Mouse (Mus musculus) neural tube, embryonic 11.5 days (tissue): ENCODE measurements around the gene Ttc21a. TPM values are rescaled to one million over a fixed set of nuclear protein-coding genes. Genes with fewer than 3 reads are reported as not detected.

ENCODE experiments used
- ATAC-seq: fragments of 200-750 bp; cut with Nextera tagmentation; 2 replicates; pipeline ENCODE4 v1.8.0; 2017; ENCODE audit warnings: moderate number of reproducible peaks, mild to moderate bottlenecking, moderate TSS enrichment, moderate library complexity; ENCODE audit not compliant: insufficient read depth, low FRiP score, low TSS enrichment
- DNase-seq: peaks from one replicate; pipeline ENCODE4 v3.0.0-alpha.2; 2015; ENCODE audit warnings: low spot score
- H3K27ac ChIP-seq: fragments of 300-500 bp; sonication (generic); 2 replicates; pipeline ENCODE4 v1.5.1; 2014; ENCODE audit warnings: low read depth, mild to moderate bottlenecking, low read length
- H3K27me3 ChIP-seq: fragments of 300-500 bp; sonication (generic); 2 replicates; pipeline ENCODE4 v1.6.1; 2014; ENCODE audit warnings: mild to moderate bottlenecking, low read length, mixed read lengths; ENCODE audit not compliant: control insufficient read depth, insufficient read depth
- H3K36me3 ChIP-seq: fragments of 300-500 bp; sonication (generic); 2 replicates; pipeline ENCODE4 v1.6.1; 2014; ENCODE audit warnings: mild to moderate bottlenecking, low read length, moderate library complexity, mixed read lengths; ENCODE audit not compliant: control insufficient read depth, insufficient read depth
- H3K4me1 ChIP-seq: fragments of 300-500 bp; sonication (generic); 2 replicates; pipeline ENCODE4 v1.6.1; 2014; ENCODE audit warnings: low read length, mixed read lengths; ENCODE audit not compliant: control insufficient read depth, insufficient read depth
- H3K4me2 ChIP-seq: fragments of 300-500 bp; sonication (generic); 2 replicates; pipeline ENCODE4 v1.6.1; 2014; ENCODE audit warnings: low read depth, mild to moderate bottlenecking, moderate library complexity
- H3K4me3 ChIP-seq: fragments of 300-500 bp; sonication (generic); 2 replicates; pipeline ENCODE4 v1.5.1; 2014; ENCODE audit warnings: low read depth, low read length
- H3K9ac ChIP-seq: fragments of 300-500 bp; sonication (generic); 2 replicates; pipeline ENCODE4 v1.6.1; 2014; ENCODE audit warnings: mild to moderate bottlenecking, low read length
- H3K9me3 ChIP-seq: fragments of 300-500 bp; sonication (generic); 2 replicates; pipeline ENCODE4 v1.6.1; 2016; ENCODE audit warnings: low read length; ENCODE audit not compliant: control insufficient read depth
- WGBS: fragments of 180-500 bp; shearing (Covaris S2); extraction: QIAGEN DNeasy Blood & Tissue Kit; methylation state at CpG from one replicate; pipeline ENCODE4 v1.1.7; 2014; 5-methylcytosine and 5-hydroxymethylcytosine counted together
- polyA plus RNA-seq: library from polyadenylated mRNA; unstranded; fragments of >200 nt; fragmentation: Nextera tagmentation; extraction: Ambion mirVana; gene quantifications from 2 replicates; pipeline ENCODE4 v1.2.1, GENCODE M21; 2014

Ttc21a gene
- polyA plus RNA-seq, 1 experiment from 2014 or later = 0.23 TPM

DNA sequence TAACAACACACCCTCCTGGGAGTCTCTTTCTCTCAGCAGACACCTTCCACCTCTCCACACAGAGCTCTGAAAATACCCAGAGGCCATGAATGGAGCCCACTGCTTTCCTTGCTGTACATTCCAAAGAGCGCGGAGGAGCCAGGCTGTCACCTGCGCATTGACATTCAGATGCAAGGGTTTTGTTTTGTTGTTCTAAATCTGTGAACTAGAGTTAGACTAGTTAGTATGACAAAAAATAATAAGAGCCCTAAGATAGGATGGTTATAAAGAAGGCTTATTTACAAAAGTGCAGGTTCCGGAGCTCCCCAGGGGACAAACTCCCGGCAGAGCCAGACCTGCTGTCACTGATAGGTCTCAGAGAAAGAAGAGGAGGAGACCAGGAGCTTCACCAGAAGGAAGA, 53.9 kb downstream of the Ttc21a start:
- H3K9ac ChIP-seq = no peak overlapping the region
- H3K27me3 ChIP-seq = no peaks in the 10 kb centered on the region
- DNase-seq (no peak), ATAC-seq (no peak)
- no peak overlapping the region for H3K4me2 ChIP-seq
- H3K9me3 ChIP-seq = no peaks in the 10 kb centered on the region
- no peaks in the 10 kb centered on the region for H3K4me1 ChIP-seq
- H3K36me3 ChIP-seq = no peaks in the 10 kb centered on the region
- H3K4me3 ChIP-seq = no peak overlapping the region
- H3K27ac ChIP-seq = no peak overlapping the region
- WGBS = 32% methylated on average over 5 of the region's 5 CpGs

DNA sequence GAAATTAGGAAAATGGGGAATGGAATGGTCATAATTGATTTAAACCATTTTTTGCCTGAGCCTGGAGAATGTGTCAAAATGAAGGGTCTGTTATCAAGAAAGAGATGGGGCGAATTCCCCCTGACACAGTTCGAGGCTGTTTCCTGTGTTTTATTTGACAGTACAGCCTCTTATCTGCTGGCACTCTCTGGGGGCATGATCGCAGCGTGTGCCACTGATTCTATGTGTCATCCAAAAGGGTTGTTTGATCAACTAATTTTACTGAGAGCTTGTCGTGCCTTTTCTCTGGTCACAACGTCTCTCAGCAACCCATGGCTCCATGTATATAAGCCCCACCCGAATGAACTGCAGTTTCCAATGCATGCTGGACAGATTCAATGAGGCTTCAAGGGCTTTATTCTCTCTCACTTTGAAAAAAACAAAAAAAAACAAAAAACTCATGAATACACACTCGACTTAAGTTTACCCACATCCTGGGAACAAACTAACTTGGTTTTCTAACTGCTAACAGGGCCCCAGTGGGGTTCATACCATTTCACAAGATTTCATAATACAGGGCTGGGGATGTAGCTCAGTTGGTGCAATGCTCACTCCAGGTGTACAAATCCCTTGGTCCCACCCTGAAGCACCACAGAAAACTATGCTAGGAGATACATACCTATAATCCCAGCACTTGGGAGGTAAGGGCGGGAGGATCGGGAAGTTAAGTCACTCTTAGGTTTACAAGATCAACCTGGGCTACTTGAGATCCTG, 55.9 kb downstream of the Ttc21a start:
- no peak for DNase-seq

DNA sequence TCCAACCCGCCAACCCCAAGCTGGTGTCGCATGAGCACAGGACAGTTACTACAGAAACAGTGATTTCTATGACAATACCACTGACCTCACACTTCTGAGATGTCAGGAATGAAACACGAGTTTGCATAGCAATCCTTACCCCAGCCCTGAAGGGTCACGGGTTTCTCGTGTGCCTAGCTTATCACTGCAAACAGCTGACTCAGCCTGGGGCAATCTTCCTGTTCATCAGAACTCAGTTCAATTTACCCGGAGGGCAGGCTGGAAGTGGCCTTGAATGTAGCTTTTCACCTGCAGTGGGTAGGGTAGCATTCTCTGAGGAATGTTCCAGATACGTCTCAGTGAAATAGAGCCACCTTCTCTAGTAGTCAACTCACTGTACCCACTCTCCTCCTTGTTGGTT, 56.8 kb downstream of the Ttc21a start:
- Histone ChIP-seq H3K36me3 (no peaks in the 10 kb centered on the region), H3K4me3 (no peak overlapping the region), H3K9me3 (no peaks in the 10 kb centered on the region), H3K9ac (no peak overlapping the region), H3K27ac (no peak overlapping the region), H3K4me2 (no peak overlapping the region), H3K27me3 (no peaks in the 10 kb centered on the region), H3K4me1 (no peaks in the 10 kb centered on the region)
- DNase-seq (no peak), ATAC-seq (no peak)
- WGBS = 76% methylated on average over 7 of the region's 7 CpGs

More for the DNA sequence above, 55.9 kb downstream of the Ttc21a start:
- H3K36me3 ChIP-seq = no peaks in the 10 kb centered on the region
- H3K9ac ChIP-seq = no peak overlapping the region
- H3K4me3 ChIP-seq = no peak overlapping the region
- WGBS = 84% methylated on average over 10 of the region's 10 CpGs
- no peak overlapping the region for H3K4me2 ChIP-seq
- ATAC-seq = no peak
- H3K27ac ChIP-seq = no peak overlapping the region
- no peaks in the 10 kb centered on the region for H3K4me1 ChIP-seq
- H3K9me3 ChIP-seq = no peaks in the 10 kb centered on the region
- no peaks in the 10 kb centered on the region for H3K27me3 ChIP-seq

DNA sequence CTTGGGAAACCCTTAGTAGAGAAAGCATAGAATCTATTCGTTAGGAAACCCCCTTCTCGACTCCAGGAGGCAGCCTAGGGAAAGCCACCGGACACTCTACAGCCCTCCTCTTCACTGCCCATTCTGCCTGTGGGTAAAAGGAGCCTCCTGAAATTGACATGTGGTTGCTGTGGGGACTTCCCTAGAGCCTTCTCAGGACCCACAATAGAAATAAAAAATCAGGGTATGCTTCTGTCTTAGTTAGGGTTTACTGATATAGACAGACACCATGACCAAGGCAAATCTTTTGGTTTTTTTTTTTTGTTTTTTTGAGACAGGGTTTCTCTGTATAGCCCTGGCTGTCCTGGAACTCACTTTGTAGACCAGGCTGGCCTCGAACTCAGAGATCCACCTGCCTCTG, 58.7 kb downstream of the Ttc21a start:
- no peaks in the 10 kb centered on the region for H3K4me1 ChIP-seq
- no peak for DNase-seq
- H3K27me3 ChIP-seq = no peaks in the 10 kb centered on the region
- WGBS = 84% methylated on average over 4 of the region's 4 CpGs
- H3K9ac ChIP-seq = no peak overlapping the region
- H3K27ac ChIP-seq = no peak overlapping the region
- H3K9me3 ChIP-seq = no peaks in the 10 kb centered on the region
- no peak overlapping the region for H3K4me2 ChIP-seq
- no peak overlapping the region for H3K4me3 ChIP-seq
- no peaks in the 10 kb centered on the region for H3K36me3 ChIP-seq
- no peak for ATAC-seq

DNA sequence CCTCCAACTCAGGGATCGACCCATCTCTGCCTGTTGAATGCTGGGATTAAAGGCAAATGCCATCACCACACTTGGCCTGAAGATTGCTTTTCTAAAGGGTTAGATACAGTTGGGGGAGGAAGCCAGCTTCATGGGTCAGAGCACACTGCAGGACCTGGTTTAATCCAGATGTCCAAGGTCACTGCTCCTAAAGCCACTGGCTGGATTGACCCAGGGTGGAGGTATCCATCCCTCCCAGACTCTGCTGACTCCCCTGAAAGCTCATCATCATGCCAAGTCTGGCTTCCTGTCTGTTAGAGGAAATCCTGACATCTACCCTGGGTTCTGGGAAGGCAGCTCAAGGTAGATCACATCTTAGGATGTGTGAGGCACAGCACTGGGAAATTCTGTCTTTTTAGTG, 61.4 kb downstream of the Ttc21a start:
- DNase-seq (no peak), ATAC-seq (no peak)
- Histone ChIP-seq H3K9ac (no peak overlapping the region), H3K27me3 (no peaks in the 10 kb centered on the region), H3K4me3 (no peak overlapping the region), H3K27ac (no peak overlapping the region), H3K4me2 (no peak overlapping the region), H3K4me1 (no peaks in the 10 kb centered on the region), H3K36me3 (no peaks in the 10 kb centered on the region), H3K9me3 (no peaks in the 10 kb centered on the region)
- 79% methylated on average over 1 of the region's 1 CpGs for WGBS

DNA sequence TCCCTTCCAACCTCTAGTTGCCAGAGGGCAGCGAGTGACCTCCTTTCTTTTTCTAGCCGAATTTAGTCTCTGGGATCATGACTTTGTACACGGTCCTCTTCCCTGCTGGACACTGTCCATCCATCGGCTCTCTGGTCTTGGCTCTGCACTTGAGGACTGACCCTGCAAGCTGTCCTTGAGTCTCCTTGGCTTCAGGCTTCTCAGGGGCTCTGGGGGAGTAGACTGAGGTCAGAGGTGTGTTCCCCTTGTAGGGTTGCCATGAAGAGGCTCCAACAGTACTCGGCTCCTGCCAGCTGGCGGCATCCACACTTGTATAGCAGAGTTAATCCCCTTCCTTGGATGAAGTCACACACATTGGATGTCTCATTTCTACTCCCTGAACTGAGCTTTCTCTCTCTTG, 62.2 kb downstream of the Ttc21a start:
- 82% methylated on average over 6 of the region's 6 CpGs for WGBS

DNA sequence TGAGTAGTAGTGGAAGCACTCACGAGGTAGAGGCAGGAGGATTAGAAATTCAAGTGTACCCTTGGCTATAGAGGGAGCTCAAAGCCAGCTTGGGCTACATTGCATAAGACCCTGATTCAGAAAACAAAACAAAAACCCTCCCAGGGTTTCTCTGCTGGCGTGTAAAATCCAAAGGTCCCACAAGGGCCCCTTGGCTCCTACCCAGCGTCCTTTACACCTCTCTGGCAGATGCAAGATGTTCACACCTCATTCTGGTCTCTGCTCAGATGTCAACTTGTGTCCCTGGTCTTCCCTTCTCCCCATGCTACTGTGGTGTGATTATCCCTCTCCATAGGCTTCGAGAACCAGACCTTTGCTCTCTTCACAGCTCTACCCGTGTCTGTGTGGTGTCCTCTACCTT, 63.4 kb downstream of the Ttc21a start:
- DNase-seq (no peak), ATAC-seq (no peak)
- WGBS = 74% methylated on average over 5 of the region's 5 CpGs
- no peaks in the 10 kb centered on the region for H3K9me3 ChIP-seq
- H3K27me3 ChIP-seq = no peaks in the 10 kb centered on the region
- no peaks in the 10 kb centered on the region for H3K36me3 ChIP-seq
- no peak overlapping the region for H3K4me2 ChIP-seq
- H3K9ac ChIP-seq = no peak overlapping the region
- H3K27ac ChIP-seq = no peak overlapping the region
- H3K4me3 ChIP-seq = no peak overlapping the region
- H3K4me1 ChIP-seq = no peaks in the 10 kb centered on the region

More for the DNA sequence above, 62.2 kb downstream of the Ttc21a start:
- no peak overlapping the region for H3K27ac ChIP-seq
- no peak for ATAC-seq
- H3K4me2 ChIP-seq = no peak overlapping the region
- DNase-seq = no peak
- H3K9me3 ChIP-seq = no peaks in the 10 kb centered on the region
- no peak overlapping the region for H3K9ac ChIP-seq
- no peaks in the 10 kb centered on the region for H3K4me1 ChIP-seq
- no peak overlapping the region for H3K4me3 ChIP-seq
- H3K27me3 ChIP-seq = no peaks in the 10 kb centered on the region
- no peaks in the 10 kb centered on the region for H3K36me3 ChIP-seq

DNA sequence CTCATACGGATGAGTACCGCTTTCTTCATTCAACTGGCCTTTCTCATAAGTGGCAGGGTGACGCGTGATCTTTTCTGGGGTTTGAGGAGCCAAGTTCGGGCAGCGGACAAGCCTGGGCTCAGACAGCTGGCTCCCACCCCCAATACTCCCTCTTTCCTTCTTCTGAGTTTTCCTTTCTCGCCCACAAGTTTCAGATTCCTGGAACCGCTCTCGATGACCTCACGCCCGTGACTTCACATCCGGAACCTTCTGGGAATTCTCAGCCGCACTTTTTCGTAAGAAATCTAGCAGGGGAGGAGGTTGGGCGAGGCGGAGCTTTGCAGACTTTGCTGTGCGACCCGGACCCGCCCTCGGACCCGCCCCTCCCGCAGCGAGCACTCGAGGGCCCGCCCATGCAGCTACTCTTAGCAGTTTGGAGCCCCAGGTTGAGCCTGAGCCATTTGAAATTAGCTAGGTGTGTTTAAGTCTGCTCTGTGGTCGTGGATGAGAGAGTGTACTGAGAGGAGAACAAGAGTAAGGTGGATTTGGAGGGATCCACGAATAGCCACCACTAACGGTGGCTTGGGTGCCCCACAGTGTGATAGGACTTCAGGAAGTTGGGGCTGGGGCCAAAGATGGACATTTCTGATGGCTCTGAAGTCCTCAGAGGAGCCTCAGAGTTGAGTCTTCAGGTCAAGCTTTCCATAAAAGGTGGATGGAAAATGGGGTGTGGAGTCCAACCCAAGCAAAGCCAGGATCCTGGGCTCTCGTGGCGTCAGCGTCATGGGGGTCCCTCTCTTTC, 64.7 kb downstream of the Ttc21a start:
- 10% methylated on average over 31 of the region's 31 CpGs for WGBS
- no peaks in the 10 kb centered on the region for H3K27me3 ChIP-seq
- no peaks in the 10 kb centered on the region for H3K9me3 ChIP-seq
- no peaks in the 10 kb centered on the region for H3K36me3 ChIP-seq
- H3K4me3 ChIP-seq = peak overlapping the region; percentile 35
- H3K4me1 ChIP-seq = no peaks in the 10 kb centered on the region
- DNase-seq (peak; percentile 77), ATAC-seq (peak; percentile 75; the same call in 1 of the 2 replicates)
- no peak overlapping the region for H3K27ac ChIP-seq
- H3K9ac ChIP-seq = peak overlapping the region; percentile 41
- H3K4me2 ChIP-seq = peak overlapping the region; percentile 54

DNA sequence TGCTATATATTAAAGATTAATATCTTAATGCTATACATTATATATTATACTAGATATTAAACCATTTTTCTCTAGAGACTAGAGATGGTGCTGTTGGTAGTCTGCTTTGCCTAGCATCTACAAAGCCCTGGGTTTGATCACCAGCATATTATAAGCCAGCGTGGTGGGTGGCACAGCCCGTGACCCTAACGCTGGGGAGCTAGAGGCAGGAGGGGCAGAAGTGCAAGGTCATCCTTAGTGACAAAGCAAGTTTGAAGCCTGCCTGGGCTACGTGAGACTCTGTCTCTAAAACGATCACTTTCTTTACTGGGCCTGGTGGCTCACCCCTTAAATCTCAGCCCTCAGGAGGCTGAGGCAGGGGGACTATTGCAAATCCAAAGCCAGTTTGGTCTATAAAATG, 65.5 kb downstream of the Ttc21a start:
- H3K27me3 ChIP-seq = no peaks in the 10 kb centered on the region
- ATAC-seq (no peak), DNase-seq (no peak)
- H3K27ac ChIP-seq = no peak overlapping the region
- H3K4me2 ChIP-seq = no peak overlapping the region
- H3K9ac ChIP-seq = no peak overlapping the region
- no peaks in the 10 kb centered on the region for H3K9me3 ChIP-seq
- H3K4me3 ChIP-seq = no peak overlapping the region
- 73% methylated on average over 5 of the region's 5 CpGs for WGBS
- no peaks in the 10 kb centered on the region for H3K4me1 ChIP-seq
- no peaks in the 10 kb centered on the region for H3K36me3 ChIP-seq
